Mouse (Mus musculus) liver, postnatal 0 days (tissue): ENCODE measurements around the gene 1700025F22Rik. TPM values are rescaled to one million over a fixed set of nuclear protein-coding genes. Genes with fewer than 3 reads are reported as not detected.
"Not testable (repeated sequence)": the region's sequence is repeated elsewhere in the genome, so short reads cannot be mapped to it uniquely, and the experiment has no call there.

ENCODE experiments used
- ATAC-seq: fragments of 200-750 bp; cut with Nextera tagmentation; 2 replicates; pipeline ENCODE4 v1.8.0; 2017; ENCODE audit warnings: mild to moderate bottlenecking, moderate library complexity
- DNase-seq: peaks from one replicate; pipeline ENCODE4 v3.0.0-alpha.2; 2016
- H3K27ac ChIP-seq: fragments of 300-500 bp; sonication (generic); 2 replicates; pipeline ENCODE4 v1.5.1; 2014; ENCODE audit warnings: antibody characterized with exemption, moderate library complexity, mild to moderate bottlenecking, low read depth
- H3K27me3 ChIP-seq: fragments of 300-500 bp; sonication (generic); 2 replicates; pipeline ENCODE4 v1.6.1; 2014; ENCODE audit warnings: low read length, control low read depth, mixed read lengths; ENCODE audit not compliant: insufficient read depth
- H3K36me3 ChIP-seq: fragments of 300-500 bp; sonication (generic); replicated peaks from 2 replicates; pipeline ENCODE4 v1.6.1; 2014; ENCODE audit warnings: mild to moderate bottlenecking, control low read depth, low read length, moderate library complexity, mixed read lengths; ENCODE audit not compliant: insufficient read depth
- H3K4me1 ChIP-seq: fragments of 300-500 bp; sonication (generic); 2 replicates; pipeline ENCODE4 v1.6.1; 2014; ENCODE audit warnings: antibody characterized with exemption, mild to moderate bottlenecking, control low read depth; ENCODE audit not compliant: insufficient read depth
- H3K4me2 ChIP-seq: fragments of 300-500 bp; sonication (generic); 2 replicates; pipeline ENCODE4 v1.6.1; 2014; ENCODE audit warnings: low read depth, mild to moderate bottlenecking, low read length, moderate library complexity, mixed read lengths
- H3K4me3 ChIP-seq: fragments of 300-500 bp; sonication (generic); 2 replicates; pipeline ENCODE4 v1.5.1; 2014; ENCODE audit warnings: low read depth, low read length
- H3K9ac ChIP-seq: fragments of 300-500 bp; sonication (generic); replicated peaks from 2 replicates; pipeline ENCODE4 v1.6.1; 2014; ENCODE audit warnings: mild to moderate bottlenecking, moderate library complexity
- H3K9me3 ChIP-seq: fragments of 300-500 bp; sonication (generic); 2 replicates; pipeline ENCODE4 v1.6.1; 2016; ENCODE audit warnings: mild to moderate bottlenecking, control low read depth, low read length, mixed read lengths
- CTCF ChIP-seq: sonication (generic); IDR thresholded peaks from 2 replicates; pipeline ENCODE4 v1.5.1; 2016; ENCODE audit warnings: antibody characterized with exemption, low read depth
- EP300 ChIP-seq: IDR thresholded peaks from 2 replicates; pipeline ENCODE4 v1.6.1; 2016; ENCODE audit warnings: antibody characterized with exemption, low read depth, mild to moderate bottlenecking
- WGBS: fragments of 180-500 bp; shearing (Covaris S2); extraction: QIAGEN DNeasy Blood & Tissue Kit; methylation state at CpG from one replicate; pipeline ENCODE4 v1.1.7; 2014; ENCODE audit not compliant: insufficient replicate concordance; 5-methylcytosine and 5-hydroxymethylcytosine counted together
- polyA plus RNA-seq: library from polyadenylated mRNA; unstranded; fragments of >200 nt; fragmentation: Nextera tagmentation; extraction: Ambion mirVana; gene quantifications from 2 replicates; pipeline ENCODE4 v1.2.1, GENCODE M21; 2015

Gene 1700025F22Rik
- polyA plus RNA-seq, 1 experiment from 2014 or later, result not detected

DNA sequence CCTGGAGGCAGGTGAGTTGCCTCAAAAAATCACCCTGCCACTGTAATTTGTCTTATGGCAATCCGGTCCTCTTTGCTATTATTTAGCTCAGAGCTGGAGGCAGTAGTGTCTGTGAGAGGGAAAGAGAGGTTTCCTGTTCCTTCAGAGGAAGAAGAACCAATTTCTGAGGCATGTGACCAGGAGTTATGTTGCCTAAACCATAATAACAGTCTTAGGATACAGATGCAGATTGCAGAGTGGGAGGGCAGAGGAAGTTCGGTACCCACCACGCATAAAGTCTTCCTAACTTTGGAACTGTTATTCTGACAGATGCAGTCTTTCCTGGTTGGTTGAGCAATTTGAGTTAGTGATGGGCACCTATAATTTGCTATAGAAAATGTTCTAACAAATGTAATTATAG lies 66.7 kb downstream of the 1700025F22Rik start:
- H3K36me3 ChIP-seq, result no peaks in the 10 kb centered on the region
- TF ChIP-seq CTCF (no peak), EP300 (no peak)
- H3K27ac ChIP-seq, result no peak overlapping the region
- H3K4me3 ChIP-seq, result no peak overlapping the region
- no peaks in the 10 kb centered on the region for H3K9me3 ChIP-seq
- no peak overlapping the region for H3K4me2 ChIP-seq
- 49% methylated on average over 3 of the region's 3 CpGs for WGBS
- no peaks in the 10 kb centered on the region for H3K4me1 ChIP-seq
- ATAC-seq (no peak), DNase-seq (no peak)
- no peaks in the 10 kb centered on the region for H3K27me3 ChIP-seq
- H3K9ac ChIP-seq, result no peak overlapping the region

DNA sequence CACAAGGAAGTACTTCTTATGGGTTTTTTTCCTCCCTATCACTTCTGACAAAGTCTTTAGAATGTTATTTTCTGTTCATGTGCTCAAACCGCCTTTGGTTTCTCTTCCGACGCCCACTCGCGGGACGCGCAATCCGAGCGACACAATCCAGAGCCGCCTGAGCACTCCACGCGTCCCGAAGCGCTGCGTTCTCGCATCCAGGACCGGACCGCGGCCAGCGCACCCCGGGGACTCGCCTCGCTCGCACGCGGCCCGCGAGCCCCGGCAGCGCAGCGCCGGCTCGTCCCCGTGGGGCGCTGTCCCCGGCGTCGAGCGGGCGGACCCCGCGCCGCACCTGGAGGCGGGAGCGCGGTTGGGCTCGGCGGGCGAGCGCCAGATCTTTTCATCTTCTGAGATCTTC lies 73.0 kb downstream of the 1700025F22Rik start:
- H3K27me3 ChIP-seq, H3K36me3 ChIP-seq, H3K9me3 ChIP-seq, ATAC-seq, H3K4me1 ChIP-seq, H3K27ac ChIP-seq, H3K9ac ChIP-seq: not testable (repeated sequence)
- H3K4me2 ChIP-seq, result peak overlapping the region; percentile 70
- DNase-seq, result peak; percentile 32
- WGBS, result 2% methylated on average over 50 of the region's 50 CpGs
- peak overlapping the region; percentile 39 for H3K4me3 ChIP-seq

Other genes with a start within 250 kb of the 1700025F22Rik start
- gene Zp1, start 244.7 kb downstream of the 1700025F22Rik start, polyA plus RNA-seq, result not detected in 2 replicates
- not detected in 2 replicates for gene Ptgdr2, start 228.2 kb downstream of the 1700025F22Rik start, polyA plus RNA-seq
- 11.6 and 12.4 TPM in 2 replicates for gene Ccdc86, start 216.1 kb downstream of the 1700025F22Rik start, polyA plus RNA-seq
- not detected in 2 replicates for gene Ms4a10, start 190.7 kb downstream of the 1700025F22Rik start, polyA plus RNA-seq
- gene Ms4a15, start 172.1 kb downstream of the 1700025F22Rik start, polyA plus RNA-seq, result not detected in 2 replicates
- gene Ms4a18, start 147.3 kb downstream of the 1700025F22Rik start, polyA plus RNA-seq, result not detected in 2 replicates
- 0.13 and 0.26 TPM in 2 replicates for gene Ms4a8a, start 84.2 kb downstream of the 1700025F22Rik start, polyA plus RNA-seq
- not detected in 2 replicates for gene 1700017D01Rik, start 34.4 kb downstream of the 1700025F22Rik start, polyA plus RNA-seq
- gene Ms4a13, start 31.4 kb upstream of the 1700025F22Rik start, polyA plus RNA-seq, result not detected in 2 replicates
- not detected in 2 replicates for gene Ms4a12, start 67.1 kb upstream of the 1700025F22Rik start, polyA plus RNA-seq
- 3.3 and 3.8 TPM in 2 replicates for gene Ms4a1, start 100.9 kb upstream of the 1700025F22Rik start, polyA plus RNA-seq
- not detected in 2 replicates for gene Ms4a5, start 118.6 kb upstream of the 1700025F22Rik start, polyA plus RNA-seq
- 0.02 TPM in 1 of 2 replicates, not detected in the other for gene Ms4a14, start 149.1 kb upstream of the 1700025F22Rik start, polyA plus RNA-seq
- 2.9 and 3.5 TPM in 2 replicates for gene Ms4a7, start 170.8 kb upstream of the 1700025F22Rik start, polyA plus RNA-seq
- 2.8 and 3.2 TPM in 2 replicates for gene Ms4a4a, start 210.2 kb upstream of the 1700025F22Rik start, polyA plus RNA-seq
- 2.1 and 2.5 TPM in 2 replicates for gene Ms4a4c, start 239.4 kb upstream of the 1700025F22Rik start, polyA plus RNA-seq